Mouse (Mus musculus) liver, embryonic 13.5 days (tissue): ENCODE data around the gene Nid2. TPM values are rescaled to one million over a fixed set of nuclear protein-coding genes. Genes with fewer than 3 reads are reported as not detected.

Experiments used
- ATAC-seq: fragments of 200-750 bp; cut with Nextera tagmentation; 2 replicates; pipeline ENCODE4 v1.8.0; 2017; ENCODE audit warnings: low read depth, mild to moderate bottlenecking, moderate number of reproducible peaks, moderate library complexity
- DNase-seq: peaks from one replicate; pipeline ENCODE4 v3.0.0; 2022
- H3K27ac ChIP-seq: fragments of 300-500 bp; sonication (generic); 2 replicates; pipeline ENCODE4 v1.5.1; 2015; ENCODE audit warnings: moderate library complexity, mild to moderate bottlenecking, inconsistent platforms
- H3K27me3 ChIP-seq: fragments of 300-500 bp; sonication (generic); 2 replicates; pipeline ENCODE4 v1.6.1; 2015; ENCODE audit warnings: mild to moderate bottlenecking, inconsistent platforms
- H3K36me3 ChIP-seq: fragments of 300-500 bp; sonication (generic); 2 replicates; pipeline ENCODE4 v1.6.1; 2015; ENCODE audit warnings: mild to moderate bottlenecking, inconsistent platforms
- H3K4me1 ChIP-seq: fragments of 300-500 bp; sonication (generic); replicated peaks from 2 replicates; pipeline ENCODE4 v1.6.1; 2015; ENCODE audit warnings: inconsistent platforms
- H3K4me2 ChIP-seq: fragments of 300-500 bp; sonication (generic); 2 replicates; pipeline ENCODE4 v1.6.1; 2015; ENCODE audit warnings: inconsistent platforms, mild to moderate bottlenecking, moderate library complexity
- H3K4me3 ChIP-seq: fragments of 300-500 bp; sonication (generic); replicated peaks from 2 replicates; pipeline ENCODE4 v1.5.1; 2015; ENCODE audit warnings: mild to moderate bottlenecking, inconsistent platforms
- H3K9ac ChIP-seq: fragments of 300-500 bp; sonication (generic); 2 replicates; pipeline ENCODE4 v1.6.1; 2015; ENCODE audit warnings: mild to moderate bottlenecking, inconsistent platforms
- H3K9me3 ChIP-seq: fragments of 300-500 bp; sonication (generic); replicated peaks from 2 replicates; pipeline ENCODE4 v1.6.1; 2016; ENCODE audit warnings: inconsistent platforms
- WGBS: fragments of 180-500 bp; shearing (Covaris S2); methylation state at CpG from one replicate; pipeline ENCODE4 v1.1.7; 2015; ENCODE audit not compliant: insufficient replicate concordance; 5-methylcytosine and 5-hydroxymethylcytosine counted together
- polyA plus RNA-seq: library from polyadenylated mRNA; unstranded; fragments of >200 nt; fragmentation: Nextera tagmentation; extraction: Ambion mirVana; gene quantifications from 2 replicates; pipeline ENCODE4 v1.2.1, GENCODE M21; 2015

Gene Nid2
- polyA plus RNA-seq, 1 experiment from 2014 or later, result 13.9 TPM

GRCm38 (mm10) chr14:19728278-19728677 is 22.8 kb upstream of the Nid2 start:
- 65% methylated on average over 5 of the region's 5 CpGs for WGBS
- no peak overlapping the region for H3K4me2 ChIP-seq
- no peak for DNase-seq

GRCm38 (mm10) chr14:19728737-19729136 is 22.3 kb upstream of the Nid2 start:
- no peak overlapping the region for H3K4me3 ChIP-seq
- no peaks in the 10 kb centered on the region for H3K27me3 ChIP-seq
- H3K9ac ChIP-seq, result no peak overlapping the region
- DNase-seq, result no peak
- no peak overlapping the region for H3K4me2 ChIP-seq
- no peak for ATAC-seq
- no peaks in the 10 kb centered on the region for H3K9me3 ChIP-seq
- 0 out of 2 replicates have a peak, but pooled peaks cover 5% of the 10 kb centered on the region for H3K36me3 ChIP-seq
- 73% methylated on average over 7 of the region's 7 CpGs for WGBS
- no peak overlapping the region for H3K27ac ChIP-seq
- H3K4me1 ChIP-seq, result peaks cover 4% of the 10 kb centered on the region; the same call in 1 of the 2 replicates

More at GRCm38 (mm10) chr14:19728278-19728677, 22.8 kb upstream of the Nid2 start:
- Histone ChIP-seq H3K9me3 (no peaks in the 10 kb centered on the region), H3K36me3 (0 out of 2 replicates have a peak, but pooled peaks cover 5% of the 10 kb centered on the region), H3K4me1 (no peaks in the 10 kb centered on the region; the same call in 1 of the 2 replicates), H3K9ac (no peak overlapping the region), H3K27ac (no peak overlapping the region), H3K4me3 (no peak overlapping the region), H3K27me3 (no peaks in the 10 kb centered on the region)
- no peak for ATAC-seq

DNA sequence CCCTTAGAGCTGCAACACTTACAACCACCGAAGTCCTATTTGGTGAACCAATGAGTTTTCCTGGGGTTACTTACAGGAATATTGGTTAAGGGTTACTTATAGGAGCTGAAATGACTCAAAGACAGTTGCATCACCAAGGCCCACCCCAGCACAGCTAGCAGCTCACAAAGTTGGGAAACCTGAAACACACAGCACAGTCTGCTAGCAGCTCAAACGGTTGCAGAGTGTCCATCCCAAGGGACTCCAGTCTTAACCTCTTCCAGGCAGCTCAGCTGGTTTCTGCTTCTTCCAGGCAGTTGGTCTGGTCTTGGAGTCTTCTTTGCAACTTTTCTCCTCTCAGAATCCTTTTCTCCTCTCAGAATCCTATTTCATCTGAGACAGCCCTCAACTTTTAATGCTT is 19.0 kb upstream of the Nid2 start:
- DNase-seq, result no peak
- 0 out of 2 replicates have a peak, but pooled peaks cover 5% of the 10 kb centered on the region for H3K36me3 ChIP-seq
- H3K9ac ChIP-seq, result no peak overlapping the region
- ATAC-seq, result no peak
- WGBS, result 59% methylated on average over 2 of the region's 2 CpGs
- H3K4me1 ChIP-seq, result peaks cover 6% of the 10 kb centered on the region; the same call in 1 of the 2 replicates
- no peaks in the 10 kb centered on the region for H3K9me3 ChIP-seq
- H3K27ac ChIP-seq, result no peak overlapping the region
- H3K4me3 ChIP-seq, result no peak overlapping the region
- no peak overlapping the region for H3K4me2 ChIP-seq
- H3K27me3 ChIP-seq, result no peaks in the 10 kb centered on the region

GRCm38 (mm10) chr14:19733490-19734282 is 17.4 kb upstream of the Nid2 start:
- H3K27me3 ChIP-seq, result no peaks in the 10 kb centered on the region
- no peak overlapping the region for H3K4me3 ChIP-seq
- DNase-seq (no peak), ATAC-seq (peak; percentile 29; the same call in 1 of the 2 replicates)
- no peak overlapping the region for H3K9ac ChIP-seq
- H3K36me3 ChIP-seq, result 0 out of 2 replicates have a peak, but pooled peaks cover 5% of the 10 kb centered on the region
- no peak overlapping the region for H3K4me2 ChIP-seq
- peak overlapping the region; percentile 7; the same call in 1 of the 2 replicates for H3K27ac ChIP-seq
- 38% methylated on average over 4 of the region's 4 CpGs for WGBS
- peaks cover 6% of the 10 kb centered on the region; the same call in 1 of the 2 replicates for H3K4me1 ChIP-seq
- H3K9me3 ChIP-seq, result no peaks in the 10 kb centered on the region

DNA sequence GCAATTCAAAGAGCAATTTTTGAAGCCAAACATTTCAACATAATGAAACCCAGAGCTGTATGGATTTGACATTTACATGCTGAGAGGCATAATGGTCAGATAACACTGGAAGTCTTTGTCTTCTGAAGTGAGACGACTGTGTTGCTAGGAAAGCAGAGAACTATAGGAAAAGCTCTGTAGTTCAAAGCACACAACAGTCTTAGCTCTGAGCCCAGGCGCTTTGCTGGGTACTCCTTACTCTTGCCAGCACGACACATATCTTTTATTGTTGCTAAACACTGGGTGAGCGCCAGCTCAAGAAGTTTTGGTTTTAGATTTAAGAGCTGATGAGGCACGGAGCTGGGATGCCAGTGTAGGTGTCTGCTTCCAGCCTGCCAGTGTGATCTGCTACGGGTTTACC is 15.8 kb upstream of the Nid2 start:
- Histone ChIP-seq H3K9me3 (no peaks in the 10 kb centered on the region), H3K27me3 (no peaks in the 10 kb centered on the region), H3K4me2 (no peak overlapping the region), H3K4me1 (peaks cover 6% of the 10 kb centered on the region; the same call in 1 of the 2 replicates), H3K4me3 (no peak overlapping the region), H3K27ac (no peak overlapping the region), H3K9ac (no peak overlapping the region), H3K36me3 (0 out of 2 replicates have a peak, but pooled peaks cover 5% of the 10 kb centered on the region)
- DNase-seq, result no peak
- 53% methylated on average over 6 of the region's 6 CpGs for WGBS
- ATAC-seq, result no peak

DNA sequence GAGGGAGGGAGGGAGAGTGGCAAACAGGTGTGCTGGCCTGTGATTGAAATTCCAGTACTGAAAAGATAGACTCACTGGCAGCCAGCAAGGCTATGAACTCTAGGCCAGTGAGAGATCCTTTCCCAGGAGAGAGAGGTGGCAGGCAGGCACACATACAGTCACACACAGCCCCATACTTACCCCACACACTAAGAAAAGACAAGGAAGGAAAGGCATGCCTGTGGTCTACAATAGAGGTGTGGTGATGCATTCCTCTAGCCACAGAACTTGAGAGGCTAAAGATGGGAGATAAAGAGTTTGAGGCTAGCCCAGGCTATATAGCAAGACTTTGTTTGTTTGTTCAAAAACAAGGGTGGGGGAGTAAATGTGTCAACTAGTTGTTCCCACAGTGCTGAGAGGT is 13.5 kb upstream of the Nid2 start:
- Histone ChIP-seq H3K9me3 (no peaks in the 10 kb centered on the region), H3K4me1 (peaks cover 6% of the 10 kb centered on the region; the same call in 1 of the 2 replicates), H3K9ac (no peak overlapping the region), H3K4me3 (no peak overlapping the region), H3K27ac (no peak overlapping the region; the same call in 1 of the 2 replicates), H3K27me3 (no peaks in the 10 kb centered on the region), H3K36me3 (no peaks in the 10 kb centered on the region), H3K4me2 (no peak overlapping the region)
- DNase-seq (no peak), ATAC-seq (no peak)

DNA sequence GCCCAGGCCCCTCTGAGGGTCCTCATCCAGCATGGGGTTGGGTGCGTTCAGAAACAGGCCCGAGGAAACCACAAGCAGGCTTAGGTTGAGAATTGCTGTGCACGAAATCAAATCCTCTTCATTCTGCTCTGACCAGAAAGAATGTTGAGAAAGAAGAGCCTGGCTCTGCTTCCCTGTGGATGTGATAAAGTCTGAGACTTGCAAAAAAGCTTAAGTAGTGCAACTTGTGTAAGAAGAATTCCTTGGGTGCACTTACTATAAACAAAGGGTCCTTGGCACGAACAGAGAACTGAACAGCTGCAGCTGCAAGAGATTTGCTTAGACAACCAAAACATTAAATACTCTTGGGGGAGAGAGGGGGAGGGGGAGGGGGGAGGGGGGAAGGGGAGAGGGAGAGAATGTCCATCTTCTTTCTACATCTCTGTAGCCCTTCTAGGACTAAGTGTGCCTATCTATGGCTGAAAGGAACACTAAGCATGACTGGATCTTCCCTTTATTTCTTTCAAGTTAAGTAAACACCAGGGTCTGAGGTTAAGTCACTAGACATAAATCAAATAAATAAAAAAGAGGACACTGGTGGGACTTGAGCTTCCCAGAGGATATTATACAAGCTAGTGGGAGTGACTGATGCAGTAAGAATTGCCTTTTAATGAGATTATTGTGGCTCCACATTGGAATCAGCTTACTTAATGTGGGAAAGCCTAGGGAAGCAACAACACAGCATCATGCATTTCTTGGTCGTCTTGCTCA is 12.8 kb upstream of the Nid2 start:
- Histone ChIP-seq H3K4me2 (no peak overlapping the region), H3K9me3 (no peaks in the 10 kb centered on the region), H3K36me3 (no peaks in the 10 kb centered on the region), H3K27ac (no peak overlapping the region), H3K4me1 (peaks cover 6% of the 10 kb centered on the region; the same call in 1 of the 2 replicates), H3K4me3 (no peak overlapping the region), H3K9ac (no peak overlapping the region), H3K27me3 (no peaks in the 10 kb centered on the region)
- ATAC-seq (no peak), DNase-seq (no peak)
- WGBS, result 38% methylated on average over 5 of the region's 5 CpGs

GRCm38 (mm10) chr14:19739416-19740146 is 11.5 kb upstream of the Nid2 start:
- H3K27ac ChIP-seq, result no peak overlapping the region
- H3K27me3 ChIP-seq, result no peaks in the 10 kb centered on the region
- DNase-seq (no peak), ATAC-seq (no peak)
- no peak overlapping the region for H3K9ac ChIP-seq
- no peaks in the 10 kb centered on the region for H3K4me1 ChIP-seq
- 58% methylated on average over 9 of the region's 9 CpGs for WGBS
- no peaks in the 10 kb centered on the region for H3K36me3 ChIP-seq
- H3K9me3 ChIP-seq, result no peaks in the 10 kb centered on the region
- no peak overlapping the region for H3K4me3 ChIP-seq
- no peak overlapping the region for H3K4me2 ChIP-seq

DNA sequence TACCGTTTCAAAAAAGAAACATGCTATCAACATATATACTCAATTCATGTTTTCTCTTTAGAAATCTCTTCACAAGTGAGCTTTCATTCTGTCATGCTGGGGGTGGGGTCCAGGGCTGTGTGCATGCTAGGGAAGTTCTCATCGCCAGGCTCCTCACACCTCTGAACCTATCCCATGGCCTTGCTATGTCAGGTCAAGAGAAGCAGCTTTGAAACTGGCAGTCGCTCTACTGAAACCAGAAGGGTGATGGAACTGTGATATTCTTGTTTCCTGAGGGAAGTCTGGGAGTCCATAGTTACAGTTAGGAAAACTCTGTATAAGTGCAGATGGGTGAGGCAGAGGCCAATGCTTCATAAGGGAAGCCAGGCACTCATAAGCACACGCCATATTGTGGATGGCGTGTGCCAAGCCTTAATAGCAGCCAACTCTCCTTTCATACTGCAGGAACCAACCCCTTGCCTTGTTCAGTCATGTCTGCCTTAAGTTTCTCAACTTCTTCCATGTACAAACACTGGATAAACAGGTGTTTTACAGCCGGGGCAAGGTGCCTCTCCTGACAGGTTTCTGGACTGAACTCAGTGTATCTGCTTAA is 10.8 kb upstream of the Nid2 start:
- Histone ChIP-seq H3K9ac (no peak overlapping the region), H3K27me3 (no peaks in the 10 kb centered on the region), H3K27ac (no peak overlapping the region), H3K4me2 (no peak overlapping the region), H3K9me3 (no peaks in the 10 kb centered on the region), H3K4me3 (no peak overlapping the region), H3K36me3 (no peaks in the 10 kb centered on the region), H3K4me1 (no peaks in the 10 kb centered on the region)
- DNase-seq (no peak), ATAC-seq (no peak)
- 76% methylated on average over 6 of the region's 6 CpGs for WGBS

- DNase-seq (no peak), ATAC-seq (no peak)
- H3K4me2 ChIP-seq, result no peak overlapping the region
- 0 out of 2 replicates have a peak, but pooled peaks cover 3% of the 10 kb centered on the region for H3K4me1 ChIP-seq
- no peak overlapping the region for H3K27ac ChIP-seq
- H3K27me3 ChIP-seq, result peaks cover 7% of the 10 kb centered on the region; the same call in 1 of the 2 replicates
- 71% methylated on average over 5 of the region's 5 CpGs for WGBS
- H3K9me3 ChIP-seq, result no peaks in the 10 kb centered on the region
- H3K36me3 ChIP-seq, result no peaks in the 10 kb centered on the region
- no peak overlapping the region for H3K4me3 ChIP-seq
- no peak overlapping the region for H3K9ac ChIP-seq
These were observed 6.2 kb upstream of the Nid2 start for GRCm38 (mm10) chr14:19744876-19745275.
